Mouse (Mus musculus): Measurements from ENCODE around the gene 1110059G10Rik.

- no peak for TF ChIP-seq CTCF (conservative IDR thresholded peaks at IDR 0.05; ENCODE audit: low read length)
- no peak for TF ChIP-seq NANOG (IDR thresholded peaks at IDR 0.05; ENCODE audit: borderline replicate concordance, low read length)
- TF ChIP-seq POU5F1 (IDR thresholded peaks at IDR 0.05; ENCODE audit: borderline replicate concordance, low read length), result no peak
These were observed 28.4 kb downstream of the 1110059G10Rik start for GRCm38 (mm10) chr9:122922436-122922835.

Measured in E14TG2a.4 (cell line).